Mouse (Mus musculus): ENCODE results near the gene Gm28374. TPM values are rescaled to one million over a fixed set of nuclear protein-coding genes. Genes with fewer than 3 reads are reported as not detected.
A peak's percentile ranks its signal among the peaks of the same experiment; 100 is the strongest.
"Not testable (repeated sequence)": the region's sequence is repeated elsewhere in the genome, so short reads cannot be mapped to it uniquely, and the experiment has no call there.

Gene Gm28374
- polyA plus RNA-seq, 1 experiment from 2014 or later: 2.0 TPM

DNA sequence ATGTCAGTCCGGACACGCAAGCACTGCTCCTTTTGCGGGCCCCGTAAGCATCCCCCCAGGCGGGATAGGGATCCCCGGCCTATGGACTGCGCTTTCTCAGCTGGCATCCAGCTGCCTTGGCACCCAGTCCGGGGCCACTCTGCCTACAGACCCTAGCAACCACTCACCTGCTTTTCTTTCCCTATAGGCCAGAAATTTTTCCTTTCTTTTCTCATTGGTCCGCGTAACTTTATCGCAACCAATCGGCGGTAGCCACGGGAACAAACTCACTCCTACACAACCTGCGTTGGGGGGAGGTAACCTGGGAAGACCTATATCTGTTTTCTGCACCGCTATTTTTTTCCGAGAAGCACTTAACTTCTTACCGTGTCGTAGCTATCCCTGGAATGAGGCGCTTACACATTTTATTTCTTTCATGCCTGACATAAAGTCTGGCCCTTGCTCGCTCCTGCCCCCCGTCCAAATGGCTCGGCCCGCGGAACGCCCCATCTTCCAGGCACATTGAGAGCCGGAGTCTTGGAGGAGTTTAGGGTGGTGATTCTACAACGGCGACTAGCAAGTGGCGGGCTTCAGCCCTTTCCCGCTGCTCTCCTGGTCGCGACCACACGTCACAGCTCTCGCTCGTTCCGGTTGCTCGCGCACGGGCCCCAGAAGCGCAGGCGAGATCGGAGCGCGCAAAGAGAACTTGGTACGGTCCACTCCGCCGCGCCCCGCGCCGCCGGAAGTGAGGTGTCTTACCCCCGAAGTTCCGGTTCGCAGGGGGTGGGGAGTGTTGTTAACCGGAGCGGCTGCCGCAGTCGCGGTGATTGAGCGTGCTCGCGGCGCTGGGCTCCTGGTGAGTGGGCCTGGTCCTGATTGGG, 35.5 kb downstream of the Gm28374 start, which contains the start of gene Syvn1:
Gene Syvn1, plus strand, starts transcription at position 283 of the 860 bp plus-strand sequence.
- no peaks in the 10 kb centered on the region for H3K9me3 ChIP-seq
- H3K27me3 ChIP-seq (replicated peaks; ENCODE audit: low read depth, poor library complexity, severe bottlenecking): no peaks in the 10 kb centered on the region
- DNase-seq (ENCODE audit: low spot score): peak; percentile 93
- H3K4me1 ChIP-seq: peaks cover 26% of the 10 kb centered on the region
- peak within 1 kb of the TSS; percentile 99 for H3K27ac ChIP-seq (replicated peaks)
- under 1% methylated on average over 65 of the region's 65 CpGs for WGBS
- H3K36me3 ChIP-seq (replicated peaks): peaks cover 37% of the 10 kb centered on the region
- H3K4me3 ChIP-seq: peak within 1 kb of the TSS; percentile 82

DNA sequence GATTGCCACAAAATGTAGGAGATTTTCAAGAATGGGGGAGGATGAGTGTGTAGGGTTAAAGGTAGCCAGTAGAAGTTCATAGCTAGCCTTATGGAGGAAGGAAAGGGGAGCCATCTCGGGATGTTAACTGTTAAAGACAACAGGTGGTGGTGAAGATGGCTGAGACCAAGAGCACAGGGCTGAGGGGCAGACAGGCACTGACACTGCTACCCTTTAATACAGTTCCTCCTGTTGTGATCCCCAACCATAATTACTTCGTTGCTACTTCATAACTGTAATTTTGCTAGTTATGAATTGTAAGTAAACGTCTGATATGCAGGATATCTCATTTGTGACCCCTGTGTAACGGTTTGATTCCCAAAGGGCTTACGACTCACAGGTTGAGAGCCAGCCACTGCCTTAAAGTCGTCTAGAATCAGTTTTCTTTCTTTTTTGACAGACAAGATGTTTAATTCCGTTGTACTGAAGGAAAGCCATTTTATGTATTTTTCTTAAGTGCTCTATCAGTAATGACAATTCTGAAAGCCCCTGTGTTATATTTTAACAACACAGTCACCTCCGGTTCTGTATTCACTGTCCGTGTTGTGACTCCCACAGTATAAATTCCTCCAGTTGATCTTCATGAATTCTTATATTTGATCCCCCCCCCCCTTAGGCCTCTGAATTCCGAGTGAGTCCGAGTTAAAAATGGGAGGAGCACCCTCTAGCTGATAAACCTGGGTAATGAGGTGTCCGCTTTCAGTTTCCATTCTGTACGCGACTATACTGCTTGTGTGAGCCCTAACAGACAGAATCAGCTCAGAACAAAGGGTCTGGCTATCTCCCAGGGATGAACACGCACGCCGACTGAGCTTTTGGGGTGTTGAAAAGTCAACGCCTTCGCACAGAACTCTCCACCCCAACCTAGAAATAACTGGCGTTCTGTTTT, 36.4 kb downstream of the Gm28374 start:
- no peaks in the 10 kb centered on the region for H3K9me3 ChIP-seq
- H3K4me3 ChIP-seq: peak overlapping the region; percentile 82
- H3K27ac ChIP-seq (replicated peaks): peak overlapping the region; percentile 99
- peaks cover 28% of the 10 kb centered on the region for H3K36me3 ChIP-seq (replicated peaks)
- DNase-seq (ENCODE audit: low spot score): no peak
- no peaks in the 10 kb centered on the region for H3K27me3 ChIP-seq (replicated peaks; ENCODE audit: low read depth, poor library complexity, severe bottlenecking)
- H3K4me1 ChIP-seq: peaks cover 26% of the 10 kb centered on the region
- WGBS: 24% methylated on average over 20 of the region's 20 CpGs

DNA sequence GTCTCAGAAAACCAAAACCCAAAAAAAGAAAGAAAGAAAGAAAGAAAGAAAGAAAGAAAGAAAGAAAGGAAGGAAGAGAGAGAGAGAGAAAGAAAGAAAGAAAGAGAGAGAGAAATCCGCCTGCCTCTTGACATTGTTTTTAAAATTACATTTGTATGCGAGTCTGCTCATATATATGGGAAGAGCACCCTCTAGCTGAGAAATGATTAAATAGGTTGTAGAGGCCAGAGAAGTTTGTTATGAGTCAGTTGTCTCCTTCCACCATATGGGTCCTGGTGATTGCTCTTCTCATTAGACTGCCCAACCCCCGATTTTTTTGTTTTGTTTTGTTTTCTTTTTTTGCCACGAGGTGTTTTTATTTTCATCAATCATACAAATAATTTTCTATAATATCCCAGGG, 38.0 kb downstream of the Gm28374 start:
- 80% methylated on average over 4 of the region's 4 CpGs for WGBS
- not testable (repeated sequence) for DNase-seq (ENCODE audit: low spot score); H3K27ac ChIP-seq (replicated peaks); H3K4me3 ChIP-seq; H3K27me3 ChIP-seq (replicated peaks; ENCODE audit: low read depth, poor library complexity, severe bottlenecking); H3K9me3 ChIP-seq
- peaks cover 26% of the 10 kb centered on the region for H3K4me1 ChIP-seq
- peaks cover 13% of the 10 kb centered on the region for H3K36me3 ChIP-seq (replicated peaks)

DNA sequence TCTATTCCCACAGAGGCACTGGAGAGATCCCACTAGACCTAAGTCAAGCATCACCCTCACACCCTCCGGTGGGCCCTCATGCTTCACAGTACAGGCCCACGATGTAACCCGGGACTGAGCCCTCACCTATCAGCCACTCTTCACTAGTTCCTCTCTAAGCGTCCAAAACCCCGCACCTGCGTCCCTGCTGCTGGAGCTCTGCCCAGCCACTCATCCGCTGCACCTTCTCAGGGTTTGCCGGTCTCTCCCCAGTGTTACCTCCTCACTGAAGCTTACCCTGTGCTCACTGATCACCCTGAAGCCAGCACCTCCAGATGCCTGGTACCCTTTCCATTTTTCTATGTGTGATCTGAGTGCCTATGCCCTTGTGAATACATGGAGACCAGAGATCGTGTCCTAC, 39.8 kb downstream of the Gm28374 start:
- H3K27ac ChIP-seq (replicated peaks): 0 out of 2 replicates have a peak overlapping the region, but pooled peaks have one; percentile 4

DNA sequence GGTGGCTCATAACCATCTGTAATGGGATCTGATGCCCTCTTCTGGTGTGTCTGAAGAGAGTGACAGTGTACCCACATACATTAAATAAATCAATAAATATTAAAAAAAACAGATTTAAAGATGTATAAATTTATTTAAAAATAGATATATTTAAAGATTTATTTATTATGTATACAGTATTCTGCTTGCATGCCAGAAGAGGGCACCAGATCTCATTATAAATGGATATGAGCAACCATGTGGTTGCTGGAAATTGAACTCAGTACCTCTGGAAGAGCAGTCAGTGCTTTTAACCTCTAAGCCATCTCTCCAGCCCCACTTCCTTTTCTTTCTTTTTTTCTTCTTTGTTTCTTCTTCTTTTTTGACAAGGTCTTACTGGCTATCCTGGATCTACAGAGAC, 42.1 kb downstream of the Gm28374 start:
- DNase-seq (ENCODE audit: low spot score): no peak
- Histone ChIP-seq H3K27ac (replicated peaks) (no peak overlapping the region), H3K4me1 (peaks cover 6% of the 10 kb centered on the region), H3K4me3 (no peak overlapping the region), H3K27me3 (replicated peaks; ENCODE audit: low read depth, poor library complexity, severe bottlenecking) (no peaks in the 10 kb centered on the region), H3K36me3 (replicated peaks) (no peaks in the 10 kb centered on the region), H3K9me3 (no peaks in the 10 kb centered on the region)

More for the DNA sequence above, 39.8 kb downstream of the Gm28374 start:
- Histone ChIP-seq H3K4me3 (no peak overlapping the region; the same call in 1 of the 2 replicates), H3K9me3 (no peaks in the 10 kb centered on the region), H3K27me3 (replicated peaks; ENCODE audit: low read depth, poor library complexity, severe bottlenecking) (no peaks in the 10 kb centered on the region), H3K4me1 (peaks cover 10% of the 10 kb centered on the region), H3K36me3 (replicated peaks) (no peaks in the 10 kb centered on the region)
- DNase-seq (ENCODE audit: low spot score): no peak
- 86% methylated on average over 9 of the region's 9 CpGs for WGBS

DNA sequence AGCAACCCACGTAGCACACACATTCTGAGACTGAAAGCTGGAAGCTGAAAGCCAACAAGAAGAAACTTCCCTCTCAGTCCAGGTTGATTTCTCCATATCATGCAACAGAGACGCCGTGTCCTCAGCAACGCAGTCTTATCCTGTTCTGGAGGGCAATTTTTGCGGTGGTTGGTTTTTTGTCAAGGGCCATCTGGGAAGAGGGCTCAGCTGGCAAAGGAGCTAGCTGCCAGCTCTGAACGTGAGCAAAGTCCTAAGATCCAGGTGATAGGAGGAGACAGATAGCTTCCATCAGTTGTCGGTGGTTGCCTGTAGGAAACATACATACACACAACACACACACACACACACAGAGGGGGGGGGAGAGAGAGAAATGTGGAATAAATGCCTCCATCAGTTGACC, 43.7 kb downstream of the Gm28374 start:
- Histone ChIP-seq H3K4me1 (peaks cover 5% of the 10 kb centered on the region), H3K27ac (replicated peaks) (no peak overlapping the region), H3K4me3 (no peak overlapping the region), H3K9me3 (no peaks in the 10 kb centered on the region), H3K27me3 (replicated peaks; ENCODE audit: low read depth, poor library complexity, severe bottlenecking) (no peaks in the 10 kb centered on the region), H3K36me3 (replicated peaks) (no peaks in the 10 kb centered on the region)
- 87% methylated on average over 7 of the region's 7 CpGs for WGBS
- DNase-seq (ENCODE audit: low spot score): no peak

DNA sequence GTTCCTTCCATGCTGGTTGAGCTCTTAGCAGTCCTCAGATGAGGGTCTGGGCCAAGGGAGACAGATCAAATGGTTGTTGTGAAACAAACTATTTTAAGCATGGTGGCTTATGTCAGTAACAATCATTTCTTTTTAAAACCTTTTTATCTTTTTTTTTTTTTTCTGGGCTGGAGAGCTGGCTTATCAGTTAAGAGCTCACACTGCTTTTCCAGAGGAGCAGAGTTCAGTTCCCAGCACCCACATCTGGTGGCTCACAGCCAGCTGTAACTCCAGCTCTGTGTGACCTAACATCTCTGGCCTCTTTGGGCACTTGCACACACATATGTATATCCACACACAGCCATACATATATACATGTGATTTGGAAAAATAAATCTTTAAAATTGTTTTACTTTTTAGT, 44.4 kb downstream of the Gm28374 start:
- Histone ChIP-seq H3K9me3 (no peaks in the 10 kb centered on the region), H3K4me1 (peaks cover 5% of the 10 kb centered on the region), H3K4me3 (no peak overlapping the region), H3K27me3 (replicated peaks; ENCODE audit: low read depth, poor library complexity, severe bottlenecking) (no peaks in the 10 kb centered on the region), H3K27ac (replicated peaks) (no peak overlapping the region), H3K36me3 (replicated peaks) (no peaks in the 10 kb centered on the region)
- DNase-seq (ENCODE audit: low spot score): no peak

DNA sequence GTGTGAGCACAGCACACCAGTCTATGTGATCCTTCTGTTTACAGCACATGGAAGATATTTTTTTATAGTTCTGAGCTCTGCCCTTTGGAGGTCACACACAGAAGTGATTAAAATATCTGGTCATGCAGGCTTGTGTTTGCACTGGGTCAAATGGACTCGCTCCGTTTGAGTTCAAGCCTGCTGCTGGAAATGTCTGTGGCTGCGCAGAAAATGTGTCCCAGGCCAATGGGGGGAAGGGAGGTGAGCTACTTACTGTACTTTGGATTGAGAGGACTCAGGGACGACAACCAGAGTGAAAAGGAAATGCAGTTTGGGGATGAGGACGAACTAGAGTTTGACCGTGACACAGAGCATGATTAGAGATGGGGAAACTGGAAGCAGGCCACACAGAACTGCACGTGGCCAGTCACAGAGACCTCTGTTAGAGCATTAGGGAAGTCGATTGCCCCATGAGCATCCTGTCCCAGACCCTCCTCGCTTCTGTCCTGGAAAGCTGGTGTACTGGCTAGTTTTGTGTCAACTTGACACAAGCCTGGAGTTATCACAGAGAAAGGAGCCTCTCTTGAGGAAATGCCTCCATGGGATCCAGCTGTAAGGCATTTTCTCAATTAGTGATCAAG, 46.0 kb downstream of the Gm28374 start:
- 69% methylated on average over 9 of the region's 9 CpGs for WGBS
- no peak for DNase-seq (ENCODE audit: low spot score)
- no peaks in the 10 kb centered on the region for H3K9me3 ChIP-seq
- no peaks in the 10 kb centered on the region for H3K27me3 ChIP-seq (replicated peaks; ENCODE audit: low read depth, poor library complexity, severe bottlenecking)
- H3K4me3 ChIP-seq: no peak overlapping the region
- no peaks in the 10 kb centered on the region for H3K36me3 ChIP-seq (replicated peaks)
- peaks cover 5% of the 10 kb centered on the region for H3K4me1 ChIP-seq
- H3K27ac ChIP-seq (replicated peaks): no peak overlapping the region; the same call in 1 of the 2 replicates

DNA sequence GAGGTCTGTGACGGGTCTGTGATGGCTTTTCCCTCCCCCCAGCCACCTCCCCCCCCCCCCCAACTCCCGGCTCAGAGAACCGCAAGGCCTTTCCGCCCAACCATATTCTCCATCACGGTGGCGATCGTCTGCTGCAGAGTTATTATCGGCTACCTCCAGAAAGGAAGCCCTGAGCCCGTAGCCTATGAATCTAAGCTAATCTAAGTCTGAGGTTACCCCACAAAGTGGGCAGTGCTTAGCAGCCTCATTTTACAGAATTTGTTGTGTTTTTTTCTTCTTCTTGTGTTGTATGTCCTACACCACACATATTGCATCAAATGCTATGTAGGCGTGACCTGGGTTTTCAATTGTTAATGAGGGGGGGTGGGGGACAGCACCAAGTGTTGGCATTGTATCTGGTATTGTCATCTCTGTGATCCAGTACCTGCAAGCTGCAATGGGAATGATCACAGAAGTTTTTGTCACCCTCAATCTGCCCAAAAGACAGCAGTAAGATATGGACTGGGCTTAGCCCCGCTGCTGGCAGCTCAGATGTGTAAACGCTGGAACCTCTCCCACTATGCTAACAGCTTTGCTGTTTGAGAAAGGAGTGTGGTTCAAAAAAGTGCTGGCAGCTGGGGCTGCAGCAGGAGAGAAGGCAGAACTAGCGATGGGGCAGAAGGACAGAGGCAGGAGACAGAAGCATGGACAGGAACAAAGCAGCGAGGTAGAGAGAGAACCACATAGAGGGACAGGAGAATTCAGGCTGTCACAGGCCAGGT, 51.4 kb downstream of the Gm28374 start:
- Histone ChIP-seq H3K4me1 (no peaks in the 10 kb centered on the region), H3K27me3 (replicated peaks; ENCODE audit: low read depth, poor library complexity, severe bottlenecking) (no peaks in the 10 kb centered on the region), H3K9me3 (no peaks in the 10 kb centered on the region), H3K4me3 (no peak overlapping the region), H3K36me3 (replicated peaks) (no peaks in the 10 kb centered on the region), H3K27ac (replicated peaks) (no peak overlapping the region)
- 78% methylated on average over 14 of the region's 14 CpGs for WGBS
- no peak for DNase-seq (ENCODE audit: low spot score)

DNA sequence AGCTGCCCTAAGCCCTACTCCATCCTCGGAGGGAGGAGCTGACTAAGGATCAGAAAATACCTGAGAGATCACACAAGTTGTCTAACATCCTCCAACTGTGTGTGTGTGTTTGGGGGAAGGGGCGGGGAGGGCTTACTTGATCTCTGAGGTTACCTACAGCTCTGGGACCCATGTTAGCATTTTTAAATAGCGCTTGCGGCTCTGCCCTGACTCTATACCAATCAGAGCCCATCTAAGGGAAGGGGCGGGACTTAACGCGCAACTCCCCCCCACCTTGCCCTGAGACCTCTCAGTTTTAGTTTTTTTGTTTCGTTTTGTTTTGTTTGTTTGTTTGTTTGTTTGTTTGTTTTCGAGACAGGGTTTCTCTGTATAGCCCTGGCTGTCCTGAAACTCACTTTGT, 52.6 kb downstream of the Gm28374 start:
- H3K9me3 ChIP-seq: no peaks in the 10 kb centered on the region
- WGBS: 83% methylated on average over 9 of the region's 9 CpGs
- H3K27me3 ChIP-seq (replicated peaks; ENCODE audit: low read depth, poor library complexity, severe bottlenecking): no peaks in the 10 kb centered on the region
- DNase-seq (ENCODE audit: low spot score): no peak
- H3K4me3 ChIP-seq: no peak overlapping the region
- H3K27ac ChIP-seq (replicated peaks): no peak overlapping the region
- H3K4me1 ChIP-seq: no peaks in the 10 kb centered on the region
- no peaks in the 10 kb centered on the region for H3K36me3 ChIP-seq (replicated peaks)

DNA sequence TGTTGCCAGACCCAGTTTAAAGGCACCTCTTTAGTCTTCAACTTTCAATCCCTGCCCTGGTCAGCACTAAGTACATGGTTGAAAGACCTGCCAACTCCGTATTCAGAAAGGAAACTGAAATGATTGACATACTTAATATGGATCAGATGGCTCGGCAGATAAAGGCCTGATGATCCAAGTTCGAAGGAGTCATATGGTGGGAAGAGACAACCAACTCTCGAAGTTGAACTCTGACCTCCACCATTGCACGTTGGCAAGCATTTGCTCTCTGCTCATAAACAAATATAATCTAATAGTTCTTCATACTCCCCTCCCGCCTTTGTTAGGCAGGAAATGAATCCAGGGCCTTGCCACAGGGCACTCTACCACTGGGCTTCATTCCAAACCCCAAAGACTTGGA, 53.1 kb downstream of the Gm28374 start:
- Histone ChIP-seq H3K27ac (replicated peaks) (no peak overlapping the region), H3K9me3 (no peaks in the 10 kb centered on the region), H3K4me3 (no peak overlapping the region), H3K4me1 (no peaks in the 10 kb centered on the region), H3K36me3 (replicated peaks) (no peaks in the 10 kb centered on the region), H3K27me3 (replicated peaks; ENCODE audit: low read depth, poor library complexity, severe bottlenecking) (no peaks in the 10 kb centered on the region)
- 86% methylated on average over 6 of the region's 6 CpGs for WGBS
- no peak for DNase-seq (ENCODE audit: low spot score)
